Mouse (Mus musculus) neural tube, embryonic 10.5 days (tissue): Measurements from ENCODE around the gene Tmem72.
A peak's percentile ranks its signal among the peaks of the same experiment; 100 is the strongest.

ENCODE experiments used
- DNase-seq: peaks from one replicate; pipeline ENCODE4 v3.0.0-alpha.2; 2017; ENCODE audit warnings: low spot score; ENCODE audit errors: extremely low spot score

The Tmem72 gene

GRCm38 (mm10) chr6:116650406-116650805 lies 66.3 kb downstream of the Tmem72 start, which contains the start of gene Depp1:
Gene Depp1 (plus strand): TSS chr6:116650609.
- DNase-seq: no peak

- DNase-seq: no peak
Observed at GRCm38 (mm10) chr6:116649811-116650210, 66.9 kb downstream of the Tmem72 start.

GRCm38 (mm10) chr6:116647763-116648162 lies 69.0 kb downstream of the Tmem72 start:
- DNase-seq: no peak

GRCm38 (mm10) chr6:116644335-116644734 lies 72.4 kb downstream of the Tmem72 start:
- DNase-seq: no peak

- DNase-seq: no peak
Observed at GRCm38 (mm10) chr6:116643881-116644280, 72.8 kb downstream of the Tmem72 start.

GRCm38 (mm10) chr6:116642942-116643341 lies 73.8 kb downstream of the Tmem72 start:
- no peak for DNase-seq

GRCm38 (mm10) chr6:116639663-116640062 lies 77.0 kb downstream of the Tmem72 start:
- no peak for DNase-seq

GRCm38 (mm10) chr6:116638871-116639270 lies 77.8 kb downstream of the Tmem72 start:
- no peak for DNase-seq

- no peak for DNase-seq
Observed at GRCm38 (mm10) chr6:116637496-116637895, 79.2 kb downstream of the Tmem72 start.

- no peak for DNase-seq
Observed at GRCm38 (mm10) chr6:116636581-116637235, 80.0 kb downstream of the Tmem72 start.

- no peak for DNase-seq
Observed at GRCm38 (mm10) chr6:116635251-116636180, 81.2 kb downstream of the Tmem72 start.

GRCm38 (mm10) chr6:116633741-116634695 lies 82.7 kb downstream of the Tmem72 start:
- DNase-seq: no peak

GRCm38 (mm10) chr6:116632129-116632528 lies 84.6 kb downstream of the Tmem72 start:
- peak; percentile 63 for DNase-seq

- DNase-seq: no peak
Observed at GRCm38 (mm10) chr6:116629766-116630165, 86.9 kb downstream of the Tmem72 start.
